Comparison of ENCODE assay signal across 29 mouse cellular contexts in genomic region chr3:138239461-138239860, GRCm38 (mm10). TPM values are rescaled to one million over a fixed set of nuclear protein-coding genes. Genes with fewer than 3 reads are reported as not detected.
DNase-seq lines count a peak whose midpoint lies in the region; ATAC-seq and TF ChIP-seq lines count a peak whose summit lies in the region.
"Had no signal": no experiment of that assay in that cellular context is flagged by ENCODE, and none has a peak within 500 bp of the region (broad histone marks: within the 10 kb centered on the region; RNA-seq: fewer than 3 reads in every experiment).

No protein-coding gene starts in this region.

- DNase-seq in kidney, adult 2 months: peak; percentile 68
- no peak for DNase-seq in kidney, postnatal 4 days
- peak; percentile 91 for DNase-seq in liver, adult 2 months (ENCODE audit: extremely low read depth, low read depth, low spot score)
- DNase-seq in liver, embryonic 11.5 days (ENCODE audit: low spot score): no peak
- DNase-seq in thymus, postnatal 4 days: peak; percentile 12
- DNase-seq in thymus, postnatal 0 days (ENCODE audit: low spot score): no peak
- DNase-seq in induced T-regulatory cell, adult 2 months (ENCODE audit: low read depth): peak; percentile 8
- DNase-seq in thymus, adult 18-20 months: no peak
- DNase-seq: adrenal gland, adult 8-10 months; adrenal gland, postnatal 14 days; adrenal gland, postnatal 36 days; cerebellum, adult 11-12 months; cerebellum, adult 2 months; cerebellum, adult 9-10 months; cerebellum, postnatal 10 days; cerebellum, postnatal 25 days had no signal

- H3K79me2 ChIP-seq in liver, adult 2 months (ENCODE audit: control insufficient read depth, insufficient read depth, low read length): peaks cover 7% of the 10 kb centered on the region; the same call in 1 of the 2 replicates

- 56% methylated on average over 6 of the region's 6 CpGs for WGBS in kidney, adult 2 months
- WGBS in liver, adult 2 months: 19% methylated on average over 6 of the region's 6 CpGs
- 86% methylated on average over 6 of the region's 6 CpGs for WGBS in liver, embryonic 11.5 days

- no peak for ATAC-seq in liver, embryonic 11.5 days (replicated peaks; ENCODE audit: low FRiP score)
- ATAC-seq: forebrain, embryonic 13.5 days; Patski had no signal

- no peaks in the 10 kb centered on the region for H3K27me3 ChIP-seq in kidney, adult 2 months (replicated peaks; ENCODE audit: control insufficient read depth, insufficient read depth, low read length)
- H3K27me3 ChIP-seq in liver, adult 2 months (ENCODE audit: control insufficient read depth, insufficient read depth, low read length): no peaks in the 10 kb centered on the region
- H3K27me3 ChIP-seq in liver, embryonic 11.5 days (replicated peaks; ENCODE audit: control insufficient read depth, insufficient read depth, low read length): no peaks in the 10 kb centered on the region
- H3K27me3 ChIP-seq: CH12.LX; embryonic facial prominence, embryonic 12.5 days; forebrain, embryonic 13.5 days; forebrain, embryonic 15.5 days; Patski had no signal

- TF ChIP-seq CTCF in kidney, adult 2 months (conservative IDR thresholded peaks at IDR 0.05; ENCODE audit: insufficient read depth, insufficient read length, low read depth, low read length): no peak
- no peak for TF ChIP-seq CTCF in liver, adult 2 months (IDR thresholded peaks at IDR 0.05; ENCODE audit: low read depth, low read length)

- no peaks in the 10 kb centered on the region for H3K9me3 ChIP-seq in liver, embryonic 11.5 days (ENCODE audit: control insufficient read depth, low read length)
- H3K9me3 ChIP-seq: embryonic facial prominence, embryonic 10.5 days; embryonic facial prominence, embryonic 12.5 days; forebrain, embryonic 13.5 days; forebrain, embryonic 15.5 days; G1E had no signal

- peak overlapping the region; percentile 78 for H3K27ac ChIP-seq in kidney, adult 2 months (ENCODE audit: insufficient read depth, low read depth, low read length)
- H3K27ac ChIP-seq in liver, adult 2 months (replicated peaks; ENCODE audit: insufficient read depth, low read depth, low read length): peak overlapping the region; percentile 95
- H3K27ac ChIP-seq in liver, embryonic 11.5 days (ENCODE audit: low read depth, low read length): no peak overlapping the region
- H3K27ac ChIP-seq: embryonic facial prominence, embryonic 10.5 days; embryonic facial prominence, embryonic 12.5 days; forebrain, embryonic 13.5 days; forebrain, embryonic 15.5 days had no signal

- peak overlapping the region; percentile 88 for H3K9ac ChIP-seq in liver, adult 2 months (ENCODE audit: low read depth, low read length)
- no peak overlapping the region for H3K9ac ChIP-seq in liver, embryonic 11.5 days (ENCODE audit: low read depth, low read length)
- H3K9ac ChIP-seq: embryonic facial prominence, embryonic 12.5 days; forebrain, embryonic 13.5 days; forebrain, embryonic 15.5 days had no signal

- H3K4me3 ChIP-seq in kidney, adult 2 months (ENCODE audit: insufficient read depth, low read depth, low read length): peak overlapping the region; percentile 20; the same call in 1 of the 2 replicates
- H3K4me3 ChIP-seq in liver, adult 2 months (ENCODE audit: insufficient read depth, low read depth, low read length): peak overlapping the region; percentile 61
- H3K4me3 ChIP-seq in liver, embryonic 11.5 days (ENCODE audit: low read depth, low read length): no peak overlapping the region
- H3K4me3 ChIP-seq: embryonic facial prominence, embryonic 10.5 days; embryonic facial prominence, embryonic 12.5 days; forebrain, embryonic 13.5 days; forebrain, embryonic 15.5 days had no signal

- TF ChIP-seq POLR2A in kidney, adult 2 months (IDR thresholded peaks at IDR 0.05; ENCODE audit: low read depth, low read length): no peak
- TF ChIP-seq POLR2A in liver, adult 2 months (IDR thresholded peaks at IDR 0.05; ENCODE audit: extremely low read depth, insufficient read depth, low read length): 0 out of 2 replicates have a peak, but pooled peaks have one; percentile 31

- peaks cover 38% of the 10 kb centered on the region for H3K4me1 ChIP-seq in kidney, adult 2 months (ENCODE audit: control insufficient read depth, insufficient read depth, low read length)
- H3K4me1 ChIP-seq in liver, adult 2 months (ENCODE audit: control insufficient read depth, insufficient read depth, low read length): peaks cover 46% of the 10 kb centered on the region
- H3K4me1 ChIP-seq in liver, embryonic 11.5 days (replicated peaks; ENCODE audit: control insufficient read depth, insufficient read depth, low read length): no peaks in the 10 kb centered on the region; the same call in 1 of the 2 replicates
- H3K4me1 ChIP-seq: embryonic facial prominence, embryonic 12.5 days had no signal

- H3K36me3 ChIP-seq in kidney, adult 2 months (ENCODE audit: control insufficient read depth, insufficient read depth, low read length): no peaks in the 10 kb centered on the region
- peaks cover 24% of the 10 kb centered on the region for H3K36me3 ChIP-seq in liver, adult 2 months (ENCODE audit: control insufficient read depth, insufficient read depth, low read length)
- no peaks in the 10 kb centered on the region for H3K36me3 ChIP-seq in liver, embryonic 11.5 days (ENCODE audit: control insufficient read depth, insufficient read depth, low read length)
- H3K36me3 ChIP-seq: embryonic facial prominence, embryonic 10.5 days; embryonic facial prominence, embryonic 12.5 days; forebrain, embryonic 15.5 days; G1E had no signal

- H3K4me2 ChIP-seq in liver, embryonic 11.5 days: no peak overlapping the region
- H3K4me2 ChIP-seq: embryonic facial prominence, embryonic 12.5 days; forebrain, embryonic 13.5 days; forebrain, embryonic 15.5 days had no signal

RNA-seq across cellular contexts. Expression of gene Adh1, which starts 21.3 kb away (rescaled TPM):
- 251 and 256 TPM in 2 replicates for polyA plus RNA-seq in kidney, adult 2 months (2012; rRNA removed)
- 2,711 and 3,373 TPM in 2 replicates for total RNA-seq in liver, adult 2 months (2014; rRNA removed)
- 3,177 and 3,191 TPM in 2 replicates for polyA plus RNA-seq in liver, adult 2 months (2012; rRNA removed)
- polyA plus RNA-seq in liver, embryonic 11.5 days (2014; fragmentation: Nextera tagmentation; extraction: Ambion mirVana): 0.83 and 1.4 TPM in 2 replicates
- 6.9 and 8.0 TPM in 2 replicates for polyA plus RNA-seq in thymus, postnatal 0 days (2015; fragmentation: Nextera tagmentation; extraction: Ambion mirVana)
- total RNA-seq: CH12.LX had no signal
- polyA plus RNA-seq: embryonic facial prominence, embryonic 10.5 days; G1E had no signal

RNA-seq across cellular contexts. Expression of gene Adh7, which starts 21.9 kb away (rescaled TPM):
- polyA plus RNA-seq in kidney, adult 2 months (2012; rRNA removed): 0.25 and 0.29 TPM in 2 replicates
- 1.2 and 1.5 TPM in 2 replicates for total RNA-seq in liver, adult 2 months (2014; rRNA removed)
- 0.40 and 1.7 TPM in 2 replicates for polyA plus RNA-seq in liver, adult 2 months (2012; rRNA removed)
- 0.12 and 0.13 TPM in 2 replicates for polyA plus RNA-seq in liver, embryonic 11.5 days (2014; fragmentation: Nextera tagmentation; extraction: Ambion mirVana)
- polyA plus RNA-seq in thymus, postnatal 0 days (2015; fragmentation: Nextera tagmentation; extraction: Ambion mirVana): 0.18 and 0.44 TPM in 2 replicates
- total RNA-seq: CH12.LX had no signal
- polyA plus RNA-seq: activated CD4-positive, CD25-positive, alpha-beta regulatory T cell, adult 4 months; cerebellum, adult 2 months; embryonic facial prominence, embryonic 10.5 days; forebrain, embryonic 13.5 days; G1E had no signal

RNA-seq across cellular contexts. Expression of gene 4930579F01Rik, which starts 45.8 kb away (rescaled TPM):
- polyA plus RNA-seq in kidney, adult 2 months (2012; rRNA removed): 0.31 TPM in 1 of 2 replicates, not detected in the other
- total RNA-seq in liver, adult 2 months (2014; rRNA removed): not detected in 2 replicates
- not detected in 2 replicates for polyA plus RNA-seq in liver, adult 2 months (2012; rRNA removed)
- polyA plus RNA-seq in liver, embryonic 11.5 days (2014; fragmentation: Nextera tagmentation; extraction: Ambion mirVana): not detected in 2 replicates
- not detected in 2 replicates for polyA plus RNA-seq in thymus, postnatal 0 days (2015; fragmentation: Nextera tagmentation; extraction: Ambion mirVana)
- total RNA-seq: adrenal gland, adult 18-20 months; adrenal gland, adult 8-10 months; adrenal gland, postnatal 14 days; adrenal gland, postnatal 36 days; CH12.LX; G1E had no signal
- polyA plus RNA-seq: activated CD4-positive, CD25-positive, alpha-beta regulatory T cell, adult 4 months; C2C12; cerebellum, adult 2 months; cortical plate, adult 2 months; embryonic facial prominence, embryonic 10.5 days; embryonic facial prominence, embryonic 14.5 days; forebrain, embryonic 11.5 days; forebrain, embryonic 13.5 days; forebrain, embryonic 15.5 days; G1E; Patski had no signal

Comparison
In these comparisons a context has a peak if more than half of its experiments do, and no peak if none do; other contexts are left out.
1. DNase-seq: peak in kidney, adult 2 months (single experiment), liver, adult 2 months (single experiment), thymus, postnatal 4 days (single experiment) and induced T-regulatory cell, adult 2 months (single experiment); none in kidney, postnatal 4 days (0 of 2), liver, embryonic 11.5 days (single experiment), thymus, postnatal 0 days (single experiment) and thymus, adult 18-20 months (0 of 2).
2. RNA of gene Adh1, which starts 21.3 kb away (polyA plus RNA-seq): 3,177 to 3,191 TPM in liver, adult 2 months and 251 to 256 TPM in kidney, adult 2 months; 6.9 to 8.0 TPM in thymus, postnatal 0 days and 0.83 to 1.4 TPM in liver, embryonic 11.5 days; every median in the first group is over 10 times any median in the second.